ENCODE assay signal across 16 mouse cellular contexts in genomic region chr1:180158648-180159047, GRCm38 (mm10). TPM values are rescaled to one million over a fixed set of nuclear protein-coding genes. Genes with fewer than 3 reads are reported as not detected.
A peak's percentile ranks its signal among the peaks of the same experiment; 100 is the strongest.
DNase-seq lines count a peak whose midpoint lies in the region; ATAC-seq and TF ChIP-seq lines count a peak whose summit lies in the region.
"Had no signal": no experiment of that assay in that cellular context is flagged by ENCODE, and none has a peak within 500 bp of the region (broad histone marks: within the 10 kb centered on the region; RNA-seq: fewer than 3 reads in every experiment).

No protein-coding gene starts in this region.

- H3K4me2 ChIP-seq in intestine, embryonic 15.5 days (replicated peaks): no peak overlapping the region
- H3K4me2 ChIP-seq in intestine, postnatal 0 days (replicated peaks; ENCODE audit: low read depth): no peak overlapping the region
- no peak overlapping the region for H3K4me2 ChIP-seq in lung, embryonic 16.5 days (ENCODE audit: low read depth, low read length)
- H3K4me2 ChIP-seq in stomach, embryonic 16.5 days (ENCODE audit: low read depth, low read length): no peak overlapping the region
- H3K4me2 ChIP-seq: forebrain, embryonic 15.5 days; heart, embryonic 11.5 days; hindbrain, embryonic 15.5 days had no signal

- no peak for TF ChIP-seq CTCF in intestine, postnatal 0 days (IDR thresholded peaks at IDR 0.05; ENCODE audit: low read depth)

- ATAC-seq in intestine, embryonic 15.5 days: 0 out of 2 replicates have a peak, but pooled peaks have one; percentile 34
- no peak for ATAC-seq in intestine, postnatal 0 days
- peak; percentile 45; the same call in 1 of the 2 replicates for ATAC-seq in lung, embryonic 16.5 days (ENCODE audit: low read depth)
- ATAC-seq in stomach, embryonic 16.5 days (ENCODE audit: insufficient read depth, low FRiP score): peak; percentile 72; the same call in 1 of the 2 replicates
- ATAC-seq: forebrain, embryonic 15.5 days had no signal

- no peaks in the 10 kb centered on the region for H3K4me1 ChIP-seq in intestine, embryonic 15.5 days (replicated peaks)
- no peaks in the 10 kb centered on the region for H3K4me1 ChIP-seq in intestine, postnatal 0 days (replicated peaks; ENCODE audit: control insufficient read depth, insufficient read depth, low read length)
- no peaks in the 10 kb centered on the region for H3K4me1 ChIP-seq in lung, embryonic 16.5 days (replicated peaks; ENCODE audit: control insufficient read depth, insufficient read depth, low read length)
- H3K4me1 ChIP-seq in embryonic facial prominence, embryonic 10.5 days: peaks cover 9% of the 10 kb centered on the region
- H3K4me1 ChIP-seq in stomach, embryonic 16.5 days (ENCODE audit: control insufficient read depth, insufficient read depth, low read length): no peaks in the 10 kb centered on the region
- H3K4me1 ChIP-seq: forebrain, embryonic 15.5 days; hindbrain, embryonic 15.5 days had no signal

- no peak overlapping the region for H3K4me3 ChIP-seq in intestine, embryonic 15.5 days (replicated peaks)
- H3K4me3 ChIP-seq in intestine, postnatal 0 days (ENCODE audit: low read depth, low read length): no peak overlapping the region
- H3K4me3 ChIP-seq in lung, embryonic 16.5 days (ENCODE audit: low read length): no peak overlapping the region
- no peak overlapping the region for H3K4me3 ChIP-seq in embryonic facial prominence, embryonic 10.5 days
- no peak overlapping the region for H3K4me3 ChIP-seq in stomach, embryonic 16.5 days (replicated peaks; ENCODE audit: low read length)
- H3K4me3 ChIP-seq: forebrain, embryonic 15.5 days; hindbrain, embryonic 15.5 days had no signal

- H3K9me3 ChIP-seq in intestine, embryonic 15.5 days: no peaks in the 10 kb centered on the region
- H3K9me3 ChIP-seq in intestine, postnatal 0 days (ENCODE audit: control insufficient read depth): no peaks in the 10 kb centered on the region
- no peaks in the 10 kb centered on the region for H3K9me3 ChIP-seq in lung, embryonic 16.5 days (ENCODE audit: control insufficient read depth, low read length)
- H3K9me3 ChIP-seq in embryonic facial prominence, embryonic 10.5 days: no peaks in the 10 kb centered on the region
- H3K9me3 ChIP-seq in stomach, embryonic 16.5 days (replicated peaks; ENCODE audit: control insufficient read depth, low read length): no peaks in the 10 kb centered on the region
- H3K9me3 ChIP-seq: forebrain, embryonic 15.5 days; hindbrain, embryonic 15.5 days had no signal

- no peaks in the 10 kb centered on the region for H3K27me3 ChIP-seq in intestine, embryonic 15.5 days (replicated peaks)
- H3K27me3 ChIP-seq in intestine, postnatal 0 days (replicated peaks; ENCODE audit: control insufficient read depth, insufficient read depth, low read length): no peaks in the 10 kb centered on the region
- H3K27me3 ChIP-seq in lung, embryonic 16.5 days (ENCODE audit: control insufficient read depth, insufficient read depth, low read depth, low read length): no peaks in the 10 kb centered on the region
- H3K27me3 ChIP-seq in embryonic facial prominence, embryonic 10.5 days (replicated peaks; ENCODE audit: low read depth, poor library complexity, severe bottlenecking): no peaks in the 10 kb centered on the region
- H3K27me3 ChIP-seq in stomach, embryonic 16.5 days (ENCODE audit: control insufficient read depth, insufficient read depth, low read length): no peaks in the 10 kb centered on the region
- H3K27me3 ChIP-seq: forebrain, embryonic 15.5 days; hindbrain, embryonic 15.5 days had no signal

- H3K27ac ChIP-seq in intestine, embryonic 15.5 days: no peak overlapping the region
- no peak overlapping the region for H3K27ac ChIP-seq in intestine, postnatal 0 days (ENCODE audit: low read depth, low read length)
- H3K27ac ChIP-seq in lung, embryonic 16.5 days (ENCODE audit: low read length): no peak overlapping the region
- H3K27ac ChIP-seq in embryonic facial prominence, embryonic 10.5 days (replicated peaks): no peak overlapping the region
- H3K27ac ChIP-seq in stomach, embryonic 16.5 days (ENCODE audit: low read length): peak overlapping the region; percentile 42; the same call in 1 of the 2 replicates
- H3K27ac ChIP-seq: forebrain, embryonic 15.5 days; hindbrain, embryonic 15.5 days had no signal

- peaks cover 7% of the 10 kb centered on the region; the same call in 1 of the 2 replicates for H3K36me3 ChIP-seq in intestine, embryonic 15.5 days
- H3K36me3 ChIP-seq in intestine, postnatal 0 days (ENCODE audit: control insufficient read depth, insufficient read depth): peaks cover 19% of the 10 kb centered on the region
- H3K36me3 ChIP-seq in lung, embryonic 16.5 days (ENCODE audit: control insufficient read depth, insufficient read depth, low read length): peaks cover 7% of the 10 kb centered on the region; the same call in 1 of the 2 replicates
- peaks cover 32% of the 10 kb centered on the region for H3K36me3 ChIP-seq in embryonic facial prominence, embryonic 10.5 days (replicated peaks)
- H3K36me3 ChIP-seq in stomach, embryonic 16.5 days (ENCODE audit: control insufficient read depth, insufficient read depth, low read length): no peaks in the 10 kb centered on the region

- 47% methylated on average over 2 of the region's 2 CpGs for WGBS in intestine, embryonic 15.5 days
- 46% methylated on average over 2 of the region's 2 CpGs for WGBS in intestine, postnatal 0 days
- WGBS in lung, embryonic 16.5 days: 36% methylated on average over 2 of the region's 2 CpGs
- WGBS in embryonic facial prominence, embryonic 10.5 days: 75% methylated on average over 2 of the region's 2 CpGs
- WGBS in stomach, embryonic 16.5 days: 55% methylated on average over 2 of the region's 2 CpGs

- no peak overlapping the region for H3K9ac ChIP-seq in intestine, embryonic 15.5 days
- no peak overlapping the region for H3K9ac ChIP-seq in intestine, postnatal 0 days (ENCODE audit: low read depth, low read length)
- H3K9ac ChIP-seq in lung, embryonic 16.5 days (ENCODE audit: low read length): no peak overlapping the region
- no peak overlapping the region for H3K9ac ChIP-seq in stomach, embryonic 16.5 days (ENCODE audit: low read length)
- H3K9ac ChIP-seq: forebrain, embryonic 15.5 days; hindbrain, embryonic 15.5 days had no signal

- no peak for DNase-seq in lung, adult 18-20 months
- DNase-seq in embryonic facial prominence, embryonic 10.5 days (ENCODE audit: low spot score): peak; percentile 7
- no peak for DNase-seq in adrenal gland, adult 2 months
- DNase-seq in cerebellum, adult 11 months: no peak
- DNase-seq: adrenal gland, postnatal 25 days; cerebellum, adult 2 months; cerebellum, postnatal 10 days; gastrocnemius, postnatal 36 days; heart, adult 18-20 months had no signal

RNA-seq across cellular contexts. Expression of gene Coq8a, which starts 40.8 kb away (rescaled TPM):
- 20.4 and 22.1 TPM in 2 replicates for polyA plus RNA-seq in intestine, embryonic 15.5 days (2015; fragmentation: Nextera tagmentation; extraction: Ambion mirVana)
- polyA plus RNA-seq in intestine, postnatal 0 days (2015; fragmentation: Nextera tagmentation; extraction: Ambion mirVana): 28.6 and 29.7 TPM in 2 replicates
- polyA plus RNA-seq in lung, embryonic 16.5 days (2015; fragmentation: Nextera tagmentation; extraction: Ambion mirVana): 11.2 and 15.5 TPM in 2 replicates
- polyA plus RNA-seq in embryonic facial prominence, embryonic 10.5 days (2016; fragmentation: Nextera tagmentation; extraction: Ambion mirVana): 1.7 and 2.6 TPM in 2 replicates
- 25.7 and 38.3 TPM in 2 replicates for polyA plus RNA-seq in stomach, embryonic 16.5 days (2015; fragmentation: Nextera tagmentation; extraction: Ambion mirVana)
- total RNA-seq in adrenal gland, adult 2 months (2021): 100 to 1,000 TPM; 290 to 315 TPM
- 141 and 188 TPM in 2 replicates for polyA plus RNA-seq in adrenal gland, adult 2 months (2012; rRNA removed)
